In the genomic region with DNA sequence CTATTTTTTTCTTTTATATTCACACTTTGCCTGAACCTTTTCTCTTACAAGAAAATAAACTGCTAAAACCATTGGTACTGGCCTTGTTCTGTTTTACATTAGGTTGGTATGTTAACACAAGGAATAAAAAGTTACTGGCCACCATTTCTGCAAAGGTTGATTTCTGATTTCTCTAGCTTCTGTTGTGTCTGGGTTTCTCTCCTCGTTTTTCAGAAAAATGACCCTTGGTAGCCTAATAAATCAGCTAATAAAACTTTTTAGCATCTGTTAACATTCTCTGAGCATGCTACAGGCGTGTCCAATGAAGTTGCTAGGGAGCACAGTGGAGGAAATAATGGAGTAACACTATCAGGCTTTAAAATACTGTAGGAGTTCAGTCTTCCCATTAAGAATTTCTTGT, we compare ENCODE assay signal across 19 mouse cellular contexts.
"Had no signal": no experiment of that assay in that cellular context is flagged by ENCODE, and none has a peak within 500 bp of the region (broad histone marks: within the 10 kb centered on the region; RNA-seq: fewer than 3 reads in every experiment).

No protein-coding gene starts in this region.

- H3K27ac ChIP-seq: kidney, postnatal 0 days; layer of hippocampus, adult 2 months; liver, embryonic 12.5 days; liver, embryonic 15.5 days; midbrain, embryonic 12.5 days; midbrain, embryonic 15.5 days; neural tube, embryonic 13.5 days had no signal

- H3K9ac ChIP-seq: liver, embryonic 12.5 days; liver, embryonic 15.5 days; midbrain, embryonic 12.5 days; midbrain, embryonic 15.5 days; neural tube, embryonic 13.5 days had no signal

- H3K4me3 ChIP-seq: layer of hippocampus, adult 2 months; liver, embryonic 12.5 days; liver, embryonic 15.5 days; midbrain, embryonic 12.5 days; midbrain, embryonic 15.5 days; neural tube, embryonic 13.5 days had no signal

- H3K4me1 ChIP-seq: liver, embryonic 12.5 days; liver, embryonic 15.5 days; midbrain, embryonic 12.5 days; midbrain, embryonic 15.5 days; neural tube, embryonic 13.5 days had no signal

- H3K27me3 ChIP-seq: liver, embryonic 12.5 days; liver, embryonic 15.5 days; midbrain, embryonic 12.5 days; midbrain, embryonic 15.5 days; neural tube, embryonic 13.5 days had no signal

- DNase-seq: kidney, adult 2 months; kidney, postnatal 25 days; layer of hippocampus, adult 9-11 months; liver; lung, adult 18-20 months; lung, postnatal 14 days; lung, postnatal 4 days; retina, postnatal 1 day; thymus, adult 18-20 months; thymus, postnatal 14 days; thymus, postnatal 4 days had no signal

- ATAC-seq: intestine, postnatal 0 days; liver, embryonic 12.5 days; midbrain, embryonic 15.5 days had no signal

- H3K36me3 ChIP-seq: liver, embryonic 12.5 days; liver, embryonic 15.5 days; midbrain, embryonic 12.5 days; midbrain, embryonic 15.5 days; neural tube, embryonic 13.5 days had no signal

- H3K4me2 ChIP-seq: liver, embryonic 12.5 days; liver, embryonic 15.5 days; midbrain, embryonic 12.5 days; midbrain, embryonic 15.5 days; neural tube, embryonic 13.5 days had no signal

- H3K9me3 ChIP-seq: liver, embryonic 12.5 days; liver, embryonic 15.5 days; midbrain, embryonic 12.5 days; midbrain, embryonic 15.5 days; neural tube, embryonic 13.5 days had no signal
